In genomic region chr1:167388571-167388970, GRCm38 (mm10) we compare ENCODE assay signal across 22 mouse cellular contexts. TPM values are rescaled to one million over a fixed set of nuclear protein-coding genes. Genes with fewer than 3 reads are reported as not detected.
DNase-seq lines count a peak whose midpoint lies in the region; ATAC-seq and TF ChIP-seq lines count a peak whose summit lies in the region.
"Had no signal": no experiment of that assay in that cellular context is flagged by ENCODE, and none has a peak within 500 bp of the region (broad histone marks: within the 10 kb centered on the region; RNA-seq: fewer than 3 reads in every experiment).

No protein-coding gene starts in this region.

- no peaks in the 10 kb centered on the region for H3K36me3 ChIP-seq in heart, embryonic 11.5 days (ENCODE audit: control insufficient read depth, insufficient read depth, low read length)
- 0 out of 2 replicates have a peak, but pooled peaks cover 2% of the 10 kb centered on the region for H3K36me3 ChIP-seq in liver, postnatal 0 days (replicated peaks; ENCODE audit: insufficient read depth, low read length)
- no peaks in the 10 kb centered on the region for H3K36me3 ChIP-seq in forebrain, embryonic 10.5 days (replicated peaks)
- H3K36me3 ChIP-seq: embryonic facial prominence, embryonic 13.5 days; G1E; hindbrain, embryonic 15.5 days; limb, embryonic 12.5 days; lung, embryonic 15.5 days; midbrain, embryonic 12.5 days; neural tube, embryonic 15.5 days had no signal

- H3K27ac ChIP-seq in heart, embryonic 11.5 days (ENCODE audit: low read depth, low read length): no peak overlapping the region
- H3K27ac ChIP-seq in bone marrow, adult 2 months (ENCODE audit: control insufficient read depth, insufficient read depth, low read depth, low read length, poor library complexity): 0 out of 2 replicates have a peak overlapping the region, but pooled peaks have one; percentile 7
- H3K27ac ChIP-seq in liver, postnatal 0 days (ENCODE audit: low read depth): no peak overlapping the region
- H3K27ac ChIP-seq in forebrain, embryonic 10.5 days: no peak overlapping the region
- H3K27ac ChIP-seq: embryonic facial prominence, embryonic 13.5 days; hindbrain, embryonic 15.5 days; limb, embryonic 12.5 days; lung, embryonic 15.5 days; macrophage; midbrain, embryonic 12.5 days; neural tube, embryonic 15.5 days had no signal

- H3K27me3 ChIP-seq in heart, embryonic 11.5 days (ENCODE audit: control insufficient read depth, insufficient read depth, low read length): no peaks in the 10 kb centered on the region
- no peaks in the 10 kb centered on the region for H3K27me3 ChIP-seq in liver, postnatal 0 days (ENCODE audit: insufficient read depth, low read length)
- H3K27me3 ChIP-seq in forebrain, embryonic 10.5 days (ENCODE audit: poor library complexity, severe bottlenecking): peaks cover 39% of the 10 kb centered on the region
- H3K27me3 ChIP-seq: hindbrain, embryonic 15.5 days; lung, embryonic 15.5 days had no signal

- WGBS in heart, embryonic 11.5 days (ENCODE audit: insufficient replicate concordance): 71% methylated on average over 6 of the region's 6 CpGs
- 91% methylated on average over 6 of the region's 6 CpGs for WGBS in bone marrow, adult 2 months
- WGBS in liver, postnatal 0 days (ENCODE audit: insufficient replicate concordance): 85% methylated on average over 6 of the region's 6 CpGs
- 87% methylated on average over 6 of the region's 6 CpGs for WGBS in forebrain, embryonic 10.5 days

- no peak overlapping the region for H3K9ac ChIP-seq in heart, embryonic 11.5 days (ENCODE audit: low read depth, low read length)
- peak overlapping the region; percentile 30; the same call in 1 of the 2 replicates for H3K9ac ChIP-seq in liver, postnatal 0 days (replicated peaks)
- H3K9ac ChIP-seq: embryonic facial prominence, embryonic 13.5 days; hindbrain, embryonic 15.5 days; limb, embryonic 12.5 days; lung, embryonic 15.5 days; midbrain, embryonic 12.5 days; neural tube, embryonic 15.5 days had no signal

- H3K4me3 ChIP-seq in heart, embryonic 11.5 days (ENCODE audit: low read depth, low read length): no peak overlapping the region
- H3K4me3 ChIP-seq in bone marrow, adult 2 months (replicated peaks; ENCODE audit: control insufficient read depth, low read depth, low read length): no peak overlapping the region
- H3K4me3 ChIP-seq in liver, postnatal 0 days (ENCODE audit: low read depth, low read length): no peak overlapping the region
- H3K4me3 ChIP-seq in forebrain, embryonic 10.5 days: no peak overlapping the region
- H3K4me3 ChIP-seq: embryonic facial prominence, embryonic 13.5 days; hindbrain, embryonic 15.5 days; limb, embryonic 12.5 days; lung, embryonic 15.5 days; midbrain, embryonic 12.5 days; neural tube, embryonic 15.5 days had no signal

- no peak for ATAC-seq in heart, embryonic 11.5 days (replicated peaks; ENCODE audit: insufficient number of reproducible peaks, low FRiP score, low TSS enrichment)
- ATAC-seq in liver, postnatal 0 days: no peak
- ATAC-seq: CD4-positive, CD25-positive, alpha-beta regulatory T cell, adult 4 months had no signal

- no peak for TF ChIP-seq POLR2A in bone marrow, adult 2 months (IDR thresholded peaks at IDR 0.05; ENCODE audit: borderline replicate concordance, control insufficient read depth, low read depth, low read length)

- intact Hi-C loops in heart, postnatal 25 days (cut with DNase I): no loop called here

- peaks cover 9% of the 10 kb centered on the region; the same call in 1 of the 2 replicates for H3K4me1 ChIP-seq in heart, embryonic 11.5 days (ENCODE audit: control insufficient read depth, insufficient read depth, low read length)
- peaks cover 1% of the 10 kb centered on the region; the same call in 1 of the 2 replicates for H3K4me1 ChIP-seq in bone marrow, adult 2 months (ENCODE audit: control insufficient read depth, insufficient read depth, low read length)
- H3K4me1 ChIP-seq in liver, postnatal 0 days (ENCODE audit: insufficient read depth): peaks cover 66% of the 10 kb centered on the region
- peaks cover 17% of the 10 kb centered on the region for H3K4me1 ChIP-seq in forebrain, embryonic 10.5 days

- H3K9me3 ChIP-seq in heart, embryonic 11.5 days (replicated peaks; ENCODE audit: control insufficient read depth, low read length): no peaks in the 10 kb centered on the region
- no peaks in the 10 kb centered on the region for H3K9me3 ChIP-seq in liver, postnatal 0 days (ENCODE audit: low read length)
- no peaks in the 10 kb centered on the region for H3K9me3 ChIP-seq in forebrain, embryonic 10.5 days
- H3K9me3 ChIP-seq: embryonic facial prominence, embryonic 13.5 days; G1E; hindbrain, embryonic 15.5 days; limb, embryonic 12.5 days; lung, embryonic 15.5 days; midbrain, embryonic 12.5 days; neural tube, embryonic 15.5 days had no signal

- DNase-seq in heart, postnatal 25 days (ENCODE audit: low spot score): no peak
- peak; percentile 57 for DNase-seq in NIH3T3 (ENCODE audit: low read depth)
- no peak for DNase-seq in liver, postnatal 0 days
- no peak for DNase-seq in spleen, adult 18-20 months
- DNase-seq in forebrain, embryonic 10.5 days (ENCODE audit: extremely low spot score, low spot score): no peak
- DNase-seq: adrenal gland, adult 8-10 months; cerebellum, adult 9-10 months; gastrocnemius, postnatal 36 days; kidney, adult 2 months; kidney, postnatal 36 days; thymus, adult 2 months had no signal

- no peak for TF ChIP-seq CTCF in bone marrow, adult 2 months (IDR thresholded peaks at IDR 0.05; ENCODE audit: control insufficient read depth, insufficient read depth, low read length)
- no peak for TF ChIP-seq CTCF in liver, postnatal 0 days (IDR thresholded peaks at IDR 0.05; ENCODE audit: low read depth)

- TF ChIP-seq EP300 in liver, postnatal 0 days (IDR thresholded peaks at IDR 0.05; ENCODE audit: low read depth): no peak

- H3K4me2 ChIP-seq in heart, embryonic 11.5 days: peak overlapping the region; percentile 40
- no peak overlapping the region for H3K4me2 ChIP-seq in liver, postnatal 0 days (ENCODE audit: low read depth, low read length)
- H3K4me2 ChIP-seq: embryonic facial prominence, embryonic 13.5 days; hindbrain, embryonic 15.5 days; limb, embryonic 12.5 days; lung, embryonic 15.5 days; midbrain, embryonic 12.5 days; neural tube, embryonic 15.5 days had no signal

RNA-seq across cellular contexts. Expression of gene Mgst3, which starts 5.1 kb away (rescaled TPM):
- 179 and 182 TPM in 2 replicates for polyA plus RNA-seq in heart, embryonic 11.5 days (2014; fragmentation: Nextera tagmentation; extraction: Ambion mirVana)
- 100 to 1,000 TPM; 284 to 285 TPM for total RNA-seq in heart, postnatal 25 days (2021)
- 101 and 121 TPM in 2 replicates for polyA plus RNA-seq in bone marrow, adult 2 months (2011; ENCODE audit: insufficient read depth, insufficient read length, low replicate concordance, missing spikeins)
- 161 and 163 TPM in 2 replicates for polyA plus RNA-seq in liver, postnatal 0 days (2015; fragmentation: Nextera tagmentation; extraction: Ambion mirVana)
- 55.6 and 60.3 TPM in 2 replicates for polyA plus RNA-seq in forebrain, embryonic 10.5 days (2016; fragmentation: Nextera tagmentation; extraction: Ambion mirVana)

RNA-seq across cellular contexts. Expression of gene Aldh9a1, which starts 38.8 kb away (rescaled TPM):
- 35.6 and 35.7 TPM in 2 replicates for polyA plus RNA-seq in heart, embryonic 11.5 days (2014; fragmentation: Nextera tagmentation; extraction: Ambion mirVana)
- 10 to 100 TPM; 21.4 to 23.6 TPM for total RNA-seq in heart, postnatal 25 days (2021)
- polyA plus RNA-seq in bone marrow, adult 2 months (2011; ENCODE audit: insufficient read depth, insufficient read length, low replicate concordance, missing spikeins): 14.1 and 23.8 TPM in 2 replicates
- polyA plus RNA-seq in liver, postnatal 0 days (2015; fragmentation: Nextera tagmentation; extraction: Ambion mirVana): 76.4 and 80.8 TPM in 2 replicates
- polyA plus RNA-seq in forebrain, embryonic 10.5 days (2016; fragmentation: Nextera tagmentation; extraction: Ambion mirVana): 52.5 and 53.6 TPM in 2 replicates
